Mouse (Mus musculus) cerebral cortex, adult 2 months (tissue): ENCODE data around the gene Cdk6.

Experiments used
- WGBS: fragments of 180-500 bp; shearing (Covaris S2); methylation state at CpG from one replicate; pipeline ENCODE4 v1.1.7; 2018; 5-methylcytosine and 5-hydroxymethylcytosine counted together

The Cdk6 gene

DNA sequence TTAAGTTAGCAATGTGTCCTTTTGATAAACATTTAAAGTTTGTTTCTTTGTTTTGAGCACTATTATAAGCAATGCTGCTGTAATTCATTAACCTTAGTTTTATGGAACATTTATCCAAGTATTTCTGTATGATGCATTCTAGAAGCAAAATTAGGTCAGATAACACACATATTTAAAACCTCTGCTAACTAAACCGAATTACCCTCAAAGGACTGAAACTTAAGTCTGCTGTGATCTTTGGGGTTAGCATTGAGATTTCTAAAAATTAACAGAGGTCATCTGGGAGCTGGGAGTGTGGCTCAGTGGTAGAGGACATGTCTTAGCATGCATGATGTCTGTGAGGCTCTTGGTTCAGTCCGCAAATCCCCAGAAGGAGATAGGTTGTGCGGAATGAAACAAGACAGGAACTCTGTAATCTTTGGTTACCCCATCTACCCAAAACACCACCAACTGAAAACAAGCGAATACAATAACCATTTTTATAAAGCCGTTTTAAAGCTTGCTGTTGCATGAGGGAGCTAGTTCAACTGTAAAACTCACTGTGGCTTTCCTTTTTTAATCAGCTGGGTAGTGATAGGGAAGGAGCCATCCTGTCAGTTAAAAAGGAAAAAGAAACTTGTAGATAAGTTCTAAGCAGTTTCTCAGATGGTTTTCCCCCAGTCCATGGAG, 141.9 kb downstream of the Cdk6 start:
- 97% methylated on average over 5 of the region's 5 CpGs for WGBS

DNA sequence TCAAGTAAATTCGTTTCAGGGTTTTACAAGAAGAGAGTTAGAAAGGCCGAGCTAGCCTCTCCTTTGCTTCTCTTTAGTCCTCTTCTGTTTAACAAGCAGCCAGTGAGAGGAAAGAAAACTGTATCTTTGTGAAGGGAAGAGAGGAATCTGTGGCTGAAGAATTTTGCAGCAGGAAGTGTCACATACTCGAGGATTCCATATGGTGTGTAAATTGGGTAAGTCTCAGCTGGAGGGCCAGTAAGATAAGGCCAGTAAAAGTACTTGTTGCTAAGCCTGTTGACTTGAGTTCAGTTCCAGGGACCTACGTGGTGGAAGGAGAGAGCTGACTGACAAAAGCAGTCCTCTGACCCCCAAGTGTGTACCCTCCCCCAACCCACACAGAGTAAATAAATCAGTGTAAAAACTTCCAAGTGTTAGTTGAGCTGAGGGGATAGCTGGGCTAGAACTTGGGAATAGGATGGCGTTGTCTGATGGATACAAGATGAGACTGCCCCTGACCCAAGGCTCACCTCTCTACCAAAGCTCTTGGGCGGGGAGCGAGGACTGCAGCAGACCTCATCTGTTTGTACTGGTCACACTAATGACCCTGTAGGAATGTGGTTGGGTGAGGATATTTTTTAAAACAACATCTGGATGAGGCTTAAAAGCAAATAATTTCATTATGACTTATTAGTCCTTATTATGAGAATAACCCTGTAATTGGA, 145.4 kb downstream of the Cdk6 start:
- WGBS: 80% methylated on average over 7 of the region's 7 CpGs

DNA sequence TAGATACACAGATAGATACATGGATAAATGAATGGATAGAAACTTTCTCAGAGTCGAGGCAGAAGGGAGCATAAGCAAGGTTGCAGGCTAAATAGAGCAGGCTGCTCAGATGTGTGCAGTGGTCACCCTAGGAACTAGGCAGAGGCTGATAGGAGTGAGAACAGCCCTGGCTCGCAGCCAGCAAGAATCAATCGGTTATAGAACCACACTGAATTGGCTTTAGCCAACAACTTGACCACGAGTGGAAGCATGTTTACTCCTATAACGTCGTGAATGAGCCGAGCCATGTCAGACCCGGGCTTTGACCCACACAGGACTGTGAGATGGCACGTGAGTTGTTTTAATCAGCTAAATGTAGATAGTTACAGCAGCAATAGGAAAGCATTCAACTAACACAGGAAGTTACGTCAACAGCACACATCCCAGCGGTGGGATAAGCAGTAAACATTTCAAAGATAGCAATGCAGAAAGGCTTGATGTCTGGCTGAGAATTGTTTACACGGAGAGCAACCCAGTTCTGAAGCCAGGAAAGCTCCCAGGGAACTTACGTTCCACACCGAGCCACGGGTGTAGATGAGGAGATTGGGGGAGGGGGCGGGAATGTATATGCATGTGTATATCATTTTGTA, 147.0 kb downstream of the Cdk6 start:
- 69% methylated on average over 16 of the region's 16 CpGs for WGBS

DNA sequence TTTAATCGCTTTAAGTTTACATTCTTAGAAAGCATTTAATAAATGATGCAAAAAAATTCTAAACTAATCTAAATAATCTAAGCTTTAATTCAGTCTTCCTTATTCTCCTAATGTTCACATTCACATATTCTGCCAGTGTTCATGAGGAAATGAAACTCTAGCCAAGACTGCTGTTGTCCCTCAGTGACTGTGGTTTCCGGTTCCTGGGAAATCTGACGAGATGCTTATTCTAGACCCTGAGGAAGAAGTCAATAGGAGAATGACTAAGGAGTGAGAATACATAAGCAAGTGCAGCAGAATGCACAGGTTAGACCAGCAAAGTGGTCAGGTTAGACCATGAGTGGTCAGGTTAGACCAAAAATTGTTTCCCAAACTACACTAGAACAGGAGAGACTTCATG, 149.1 kb downstream of the Cdk6 start:
- WGBS: 91% methylated on average over 3 of the region's 3 CpGs

DNA sequence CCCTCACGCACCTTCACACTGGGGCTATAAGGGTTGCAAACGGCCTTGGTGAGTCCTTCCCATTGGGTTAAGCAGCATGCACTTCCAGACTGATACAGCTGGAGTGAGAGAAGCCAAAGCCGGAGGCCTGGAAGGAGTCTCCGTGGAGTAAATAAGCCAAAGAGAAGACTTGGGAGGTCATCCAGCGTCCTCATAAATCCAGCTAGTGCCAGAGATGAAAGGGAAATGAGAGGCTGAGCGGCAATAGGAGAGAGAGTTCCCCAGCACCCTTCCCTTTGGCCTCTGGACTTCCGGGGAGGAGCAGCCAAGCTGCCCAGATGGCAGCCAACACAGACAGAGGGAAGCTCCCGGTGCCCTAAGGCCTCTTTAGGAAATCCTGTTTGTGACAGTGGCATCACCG, 149.8 kb downstream of the Cdk6 start:
- 71% methylated on average over 9 of the region's 9 CpGs for WGBS

DNA sequence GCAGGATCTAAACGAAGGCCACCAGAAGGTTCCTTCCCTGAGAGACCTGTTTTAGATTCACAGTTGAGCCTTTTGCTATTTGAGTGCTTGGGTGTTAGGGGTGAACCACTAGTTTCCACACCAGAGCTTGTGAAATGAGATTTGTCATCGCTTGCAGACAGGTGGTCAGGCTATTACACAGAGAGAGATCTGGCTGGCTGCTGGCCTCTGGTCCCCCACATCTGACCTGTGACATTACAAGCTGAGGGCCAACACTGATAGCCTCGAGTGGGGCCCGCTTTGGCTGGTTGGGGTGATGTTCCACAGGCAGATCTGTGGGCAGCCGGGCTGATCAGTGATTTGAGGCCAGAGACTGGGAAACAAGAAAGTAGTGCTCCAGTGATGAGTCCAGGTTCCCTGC, 150.6 kb downstream of the Cdk6 start:
- 86% methylated on average over 5 of the region's 5 CpGs for WGBS

DNA sequence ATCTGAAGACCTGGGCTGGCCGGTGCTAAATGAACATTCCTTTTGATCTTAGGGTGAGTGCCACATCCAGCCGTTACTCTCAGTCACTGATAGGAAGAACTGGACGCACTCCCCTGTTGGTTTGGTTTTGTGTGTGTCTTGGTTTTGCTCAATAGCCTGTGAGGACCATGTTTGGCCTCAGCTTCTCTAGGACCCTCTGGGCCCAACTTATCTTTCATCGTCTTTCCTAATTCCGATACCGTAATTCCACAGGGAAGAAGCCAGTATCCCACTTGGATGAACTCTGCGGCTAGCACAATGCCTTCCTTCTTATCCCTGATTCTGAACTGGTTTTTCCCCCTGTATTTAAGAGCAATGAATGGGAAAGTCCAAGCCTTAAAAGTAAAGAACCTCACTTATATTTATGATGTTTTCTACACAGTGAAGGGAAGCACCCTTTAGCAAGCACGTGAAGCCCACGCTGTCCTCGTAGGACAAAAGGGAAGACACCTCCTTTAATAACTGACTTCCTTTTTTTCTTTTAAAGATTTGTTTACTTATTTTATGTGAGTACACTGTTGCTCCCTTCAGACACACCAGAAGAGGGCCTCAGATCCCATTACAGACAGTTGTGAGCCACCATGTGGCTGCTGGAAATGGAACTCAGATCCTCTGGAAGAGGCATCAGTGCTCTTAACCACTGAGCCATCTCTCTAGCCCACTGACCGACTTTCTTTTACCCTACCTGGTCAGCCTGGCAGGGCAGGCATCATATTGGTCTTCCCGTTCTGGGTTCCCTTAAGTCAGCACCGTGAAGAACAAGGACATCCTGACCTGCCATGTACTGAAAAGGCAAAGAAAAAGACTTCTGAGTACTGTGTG, 151.7 kb downstream of the Cdk6 start:
- WGBS: 95% methylated on average over 13 of the region's 13 CpGs

DNA sequence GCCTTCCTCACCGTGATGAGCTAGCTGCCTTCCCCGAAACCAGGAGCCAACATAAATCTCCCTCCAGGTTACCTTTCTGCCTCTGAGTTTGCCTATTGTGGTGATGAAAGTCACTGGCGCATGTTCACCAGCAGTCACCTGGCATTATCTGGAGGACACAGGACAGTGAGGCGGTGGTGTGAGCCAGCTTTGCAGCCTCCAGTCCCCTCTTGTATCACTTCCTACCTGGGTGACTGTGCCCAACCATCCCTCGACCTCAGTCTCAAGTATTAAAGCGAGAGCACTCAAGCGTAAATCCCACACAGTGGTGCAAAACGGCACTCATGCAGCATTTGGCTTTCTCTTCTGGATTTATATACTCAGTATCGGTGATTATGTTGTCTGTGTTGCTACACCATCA, 152.7 kb downstream of the Cdk6 start:
- WGBS: 95% methylated on average over 9 of the region's 9 CpGs

DNA sequence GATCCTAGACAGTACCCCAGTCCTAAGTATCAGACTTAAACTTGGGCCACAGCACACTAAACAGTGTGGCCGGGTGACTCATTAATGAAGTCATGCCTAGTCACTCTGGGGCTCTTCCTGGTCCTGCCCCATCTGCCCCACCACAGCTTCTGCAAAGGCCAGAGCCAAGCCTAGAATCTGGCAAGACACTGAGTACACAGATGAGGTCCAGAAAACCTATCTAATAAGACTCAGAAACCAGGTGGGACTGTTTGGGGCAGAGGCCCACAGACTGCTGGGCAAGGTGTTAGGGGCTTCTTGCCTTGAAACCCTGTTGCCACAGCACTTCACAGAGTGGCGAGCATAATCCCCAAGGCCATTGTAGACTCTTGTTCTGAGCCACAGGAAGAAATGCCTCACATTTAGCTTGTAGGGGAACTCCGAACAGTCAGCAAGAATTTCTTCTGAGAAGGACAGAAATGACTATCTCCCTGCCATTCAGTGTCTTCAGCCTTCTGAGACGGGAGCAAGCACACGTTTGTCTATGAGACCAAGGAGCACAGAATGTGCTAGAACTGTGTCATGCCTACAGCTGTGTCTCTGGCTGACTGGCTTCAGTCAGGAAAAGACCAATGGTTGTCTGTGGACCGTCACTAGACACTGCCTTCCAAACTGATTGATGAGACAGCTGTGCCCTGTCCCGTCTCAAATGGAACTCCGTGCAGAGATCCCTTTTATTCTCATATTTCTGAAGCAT, 153.3 kb downstream of the Cdk6 start:
- WGBS: 91% methylated on average over 8 of the region's 8 CpGs

DNA sequence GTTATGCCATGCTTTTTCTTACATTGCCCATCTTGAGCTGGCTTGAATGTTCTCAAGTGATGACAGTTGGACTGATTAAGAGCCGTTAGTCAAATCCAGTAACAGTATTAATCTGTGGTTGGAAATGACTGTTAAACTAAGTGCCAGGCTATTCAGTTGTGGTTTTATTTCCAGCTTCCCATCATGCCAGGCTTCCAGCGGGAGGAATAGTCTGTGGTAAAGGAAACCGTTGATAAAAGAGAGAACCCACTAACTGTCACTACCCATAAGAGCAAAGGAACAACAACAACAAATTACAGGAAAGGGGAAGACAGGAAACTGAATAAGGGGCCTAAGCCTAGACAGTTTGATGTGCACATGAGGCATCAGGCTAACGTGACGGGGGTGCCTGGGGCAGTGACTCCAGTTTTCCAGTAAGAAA, 156.2 kb downstream of the Cdk6 start:
- 78% methylated on average over 5 of the region's 5 CpGs for WGBS

DNA sequence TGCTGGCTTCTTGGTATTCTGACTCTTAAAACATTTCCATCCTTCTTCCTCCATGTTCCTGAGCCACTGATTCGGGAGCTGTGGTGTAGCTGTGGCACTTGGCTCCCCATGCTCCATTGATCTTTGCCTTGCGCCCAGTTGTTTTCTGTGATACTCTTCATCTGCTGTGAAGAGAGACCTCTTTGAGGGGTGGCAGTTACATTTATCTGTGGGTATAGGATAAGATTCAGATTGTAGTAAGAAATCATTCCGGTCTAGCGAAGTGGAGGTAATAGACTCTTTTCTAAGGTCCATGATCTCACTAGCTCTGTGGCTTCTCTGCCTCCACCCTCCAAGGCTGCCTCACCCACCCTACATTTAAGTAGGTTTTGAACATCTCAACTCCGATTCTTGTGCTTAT, 159.0 kb downstream of the Cdk6 start:
- 96% methylated on average over 5 of the region's 5 CpGs for WGBS

DNA sequence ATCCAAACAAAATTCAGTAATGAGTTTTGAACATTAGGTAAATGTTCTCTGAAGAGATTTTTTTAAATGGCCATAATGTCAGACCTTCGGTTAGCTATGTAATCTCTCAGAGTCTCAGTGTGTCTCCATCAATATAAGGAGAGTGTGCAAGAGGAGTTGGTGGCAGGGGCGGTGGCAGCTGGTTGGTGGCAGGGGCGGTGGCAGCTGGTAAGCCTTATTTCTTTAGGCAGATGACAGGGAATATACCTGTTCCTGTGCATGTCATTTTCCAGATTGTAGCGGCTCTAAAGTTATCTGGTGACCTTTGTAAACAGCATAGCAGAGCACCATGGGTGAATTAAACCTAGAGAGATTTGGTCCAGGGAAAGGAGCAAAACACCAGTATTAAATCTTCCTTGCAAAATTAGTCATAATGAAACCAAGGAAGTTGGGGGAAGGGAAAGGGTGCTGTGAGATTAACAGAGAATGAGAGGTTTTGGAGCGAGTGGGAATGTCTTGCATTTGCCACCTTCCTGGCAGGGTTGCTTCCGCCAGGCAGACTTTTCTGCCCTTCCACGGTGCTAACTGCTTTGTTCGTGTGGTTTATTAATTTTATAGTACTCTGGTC, 159.8 kb downstream of the Cdk6 start:
- WGBS: 78% methylated on average over 8 of the region's 8 CpGs

DNA sequence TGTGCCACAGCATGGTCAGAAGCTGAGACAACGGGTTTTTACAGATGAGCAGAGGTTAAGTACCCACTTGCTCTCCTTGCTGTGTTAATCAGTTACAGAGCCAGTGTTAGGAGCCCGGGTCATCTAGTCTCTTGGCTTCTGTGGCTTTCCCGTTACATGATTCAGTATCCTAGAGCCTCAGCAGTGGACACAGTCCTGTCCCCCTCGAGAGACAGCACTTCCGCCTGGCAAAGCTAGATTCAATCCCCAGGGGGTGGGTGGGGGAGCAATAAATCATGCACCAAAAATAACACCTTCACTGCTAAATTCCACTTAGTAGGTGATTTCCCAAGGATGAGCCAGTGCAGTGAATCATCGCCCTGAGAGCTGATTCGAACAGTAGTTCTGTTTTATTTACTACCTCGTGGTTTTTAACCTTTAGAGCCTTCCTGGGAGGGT, 160.3 kb downstream of the Cdk6 start:
- WGBS: 60% methylated on average over 8 of the region's 8 CpGs

DNA sequence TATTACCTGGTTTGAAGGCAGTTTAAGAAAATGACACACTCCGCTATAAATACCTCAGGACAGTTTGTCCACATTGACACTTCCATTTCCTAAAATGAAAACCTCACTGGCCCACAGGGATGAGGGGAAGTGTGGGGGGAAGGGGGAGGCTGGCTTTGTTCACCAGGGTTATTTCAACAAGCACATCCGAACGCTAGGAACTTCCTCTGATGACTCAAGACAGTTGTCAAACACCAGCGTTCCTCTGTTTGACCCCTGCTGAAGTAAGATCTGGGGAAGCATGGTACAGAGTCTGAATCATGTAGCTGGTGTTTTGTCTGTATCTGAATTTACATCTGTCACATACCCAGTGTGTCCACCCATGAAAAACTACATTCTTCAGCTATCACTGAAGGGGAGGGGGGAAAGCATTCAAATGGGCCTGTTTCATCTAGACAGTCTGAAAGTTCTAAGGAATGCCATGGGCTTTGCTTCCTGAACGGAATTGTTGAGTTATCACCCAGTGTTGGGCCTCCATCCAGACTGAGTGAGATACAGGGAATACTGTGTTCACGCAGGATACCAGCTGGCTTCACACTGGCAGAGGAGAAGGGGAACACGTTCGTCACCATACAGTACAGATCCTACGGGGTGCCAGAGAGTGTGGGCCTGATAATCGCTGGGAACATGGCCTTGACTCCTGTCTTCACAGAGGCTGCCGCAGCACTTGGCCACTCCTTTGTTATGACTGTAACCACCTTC, 161.5 kb downstream of the Cdk6 start:
- 45% methylated on average over 11 of the region's 11 CpGs for WGBS

DNA sequence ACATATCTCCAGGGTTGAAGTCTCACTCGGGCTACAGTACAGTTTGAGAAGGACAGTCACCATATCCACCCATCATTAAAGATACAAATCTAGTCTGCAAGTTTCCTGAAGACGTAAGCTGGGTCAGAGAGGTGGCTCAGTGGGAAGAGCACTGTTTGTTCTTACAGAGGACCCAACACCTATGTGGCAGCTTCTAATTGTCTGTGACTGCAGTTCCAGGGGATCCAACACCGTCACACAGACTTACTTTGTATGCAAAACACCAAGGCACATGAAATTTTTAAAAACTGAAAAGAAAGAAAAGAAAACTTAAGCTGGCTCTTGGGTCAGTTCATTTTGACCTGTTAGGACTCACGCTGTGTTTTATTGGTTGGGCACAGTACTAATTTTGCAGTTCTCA, 162.1 kb downstream of the Cdk6 start:
- 67% methylated on average over 4 of the region's 4 CpGs for WGBS

DNA sequence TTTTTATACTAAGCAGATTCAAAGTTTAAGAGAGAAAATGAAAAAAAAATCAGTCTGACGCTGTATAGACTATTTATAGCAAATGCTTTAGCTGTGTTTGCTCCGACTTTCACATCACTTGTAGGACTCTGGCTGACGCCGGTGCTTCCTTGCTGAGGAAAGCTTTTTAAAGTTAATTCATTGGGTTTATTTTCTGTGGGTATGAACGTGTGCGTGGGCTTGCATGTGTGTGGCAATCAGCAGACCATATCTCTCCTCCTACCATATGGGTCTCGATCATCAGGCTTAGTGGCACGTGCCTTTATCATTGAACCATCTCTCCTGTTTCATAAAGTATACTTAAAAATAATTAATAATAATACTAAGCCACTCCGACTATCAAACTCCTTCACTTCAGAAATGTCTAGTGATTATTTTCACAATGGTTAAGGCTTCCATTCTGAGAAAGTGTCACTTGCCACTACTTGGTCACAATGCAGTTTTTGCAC, 162.6 kb downstream of the Cdk6 start:
- WGBS: 51% methylated on average over 9 of the region's 9 CpGs

DNA sequence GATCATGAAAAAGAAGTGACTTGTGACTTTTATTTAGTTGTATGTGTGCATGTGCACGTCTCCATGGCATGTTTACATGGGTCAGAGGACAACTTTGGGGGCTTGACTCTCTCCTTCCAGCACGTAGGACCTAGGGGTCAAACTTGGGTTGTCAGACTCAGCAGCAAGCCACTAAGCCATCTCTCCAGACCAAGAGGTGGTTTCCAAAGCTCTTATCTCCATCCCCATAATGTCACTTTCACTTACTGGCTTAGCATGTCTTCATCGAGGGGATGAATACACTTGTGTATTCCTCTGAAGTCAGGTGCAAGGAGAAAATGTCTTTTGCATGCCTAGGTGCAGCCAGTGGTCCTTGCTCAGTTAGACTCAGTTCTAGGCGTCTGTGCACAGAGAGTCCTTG, 163.2 kb downstream of the Cdk6 start:
- 89% methylated on average over 4 of the region's 4 CpGs for WGBS

DNA sequence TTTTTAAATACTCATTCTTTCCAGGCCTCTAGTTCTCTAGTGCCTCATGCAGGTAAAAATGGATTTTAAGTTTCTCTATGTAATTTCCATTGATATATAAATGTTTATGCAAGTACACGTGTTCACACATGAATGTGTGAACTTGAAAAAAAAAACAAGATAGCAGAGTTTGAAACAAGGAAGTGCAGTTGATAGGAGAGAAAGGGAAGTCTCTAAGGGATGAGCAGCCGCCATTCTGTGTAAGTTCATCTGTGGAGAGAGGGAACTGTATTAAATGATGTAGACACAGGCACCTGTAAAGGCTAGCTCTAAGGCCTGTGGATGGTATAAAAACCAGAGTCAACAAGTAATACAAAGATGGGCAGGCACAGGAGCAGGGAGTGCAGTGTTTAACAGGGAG, 164.3 kb downstream of the Cdk6 start:
- WGBS: 81% methylated on average over 2 of the region's 2 CpGs

DNA sequence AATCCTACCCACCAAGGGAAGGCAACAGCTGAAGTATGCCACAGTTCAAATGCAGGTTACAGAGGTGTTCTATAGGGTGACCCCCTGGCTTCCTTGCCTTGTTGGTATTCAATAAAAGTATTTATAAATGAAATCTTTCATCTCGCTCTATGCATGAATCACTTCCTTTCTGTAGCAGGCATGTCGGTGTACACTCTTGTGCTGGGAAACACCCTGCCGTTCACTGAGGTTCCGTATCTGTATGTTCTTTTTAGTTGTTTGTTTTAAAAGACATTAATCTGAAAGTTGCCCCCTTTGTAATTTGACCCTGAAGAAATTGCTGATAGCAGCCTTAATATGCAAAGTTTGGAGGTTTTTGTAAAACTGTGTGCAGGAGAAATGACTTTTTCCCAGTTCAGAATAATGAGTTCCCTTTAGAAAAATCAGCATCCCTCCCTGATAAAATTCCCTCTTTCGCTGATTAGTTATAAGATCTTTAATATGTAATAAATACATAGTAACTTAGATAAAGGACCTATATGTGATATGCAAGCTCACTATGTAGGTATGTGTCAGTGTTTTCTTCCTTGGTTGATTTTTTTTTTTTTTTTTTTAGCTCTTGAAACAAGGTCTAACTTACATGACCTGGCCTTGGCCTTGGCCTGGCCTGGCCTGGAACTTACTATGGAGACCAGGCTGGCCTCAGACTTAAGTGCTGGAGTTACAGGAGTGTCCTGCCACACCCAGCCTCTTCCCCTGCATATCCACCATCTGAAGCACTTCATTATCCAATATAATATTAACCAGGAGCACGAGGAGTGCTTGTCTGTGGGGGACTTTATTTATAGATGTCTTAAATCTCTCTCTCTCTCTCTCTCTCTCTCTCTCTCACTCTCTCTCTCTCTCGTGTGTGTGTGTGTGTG, 167.4 kb downstream of the Cdk6 start:
- 78% methylated on average over 7 of the region's 7 CpGs for WGBS
